Mouse (Mus musculus): ENCODE results near the gene Pou2f1.

Gene Pou2f1

GRCm38 (mm10) chr1:165874645-165875044 is 127.8 kb downstream of the Pou2f1 start:
- no peak for DNase-seq

GRCm38 (mm10) chr1:165868659-165869058 is 133.8 kb downstream of the Pou2f1 start:
- DNase-seq = no peak

- DNase-seq = no peak
These were observed 135.7 kb downstream of the Pou2f1 start for GRCm38 (mm10) chr1:165866630-165867280.

- no peak for DNase-seq
These were observed 137.3 kb downstream of the Pou2f1 start for GRCm38 (mm10) chr1:165864864-165865795.

- DNase-seq = no peak
These were observed 140.4 kb downstream of the Pou2f1 start for GRCm38 (mm10) chr1:165862059-165862458.

GRCm38 (mm10) chr1:165861235-165861609 is 141.3 kb downstream of the Pou2f1 start:
- DNase-seq = no peak

- DNase-seq = no peak
These were observed 141.9 kb downstream of the Pou2f1 start for GRCm38 (mm10) chr1:165860373-165861234.

- DNase-seq = peak; percentile 67
These were observed 144.1 kb downstream of the Pou2f1 start for GRCm38 (mm10) chr1:165858356-165858755.

- DNase-seq = no peak
These were observed 145.2 kb downstream of the Pou2f1 start for GRCm38 (mm10) chr1:165857279-165857678.

GRCm38 (mm10) chr1:165855759-165856545 is 146.5 kb downstream of the Pou2f1 start:
- DNase-seq = no peak

GRCm38 (mm10) chr1:165853729-165854420 is 148.6 kb downstream of the Pou2f1 start:
- peak; percentile 91 for DNase-seq

GRCm38 (mm10) chr1:165853131-165853721 is 149.3 kb downstream of the Pou2f1 start:
- DNase-seq = no peak

GRCm38 (mm10) chr1:165852131-165852530 is 150.3 kb downstream of the Pou2f1 start:
- no peak for DNase-seq

- DNase-seq = no peak
These were observed 152.7 kb downstream of the Pou2f1 start for GRCm38 (mm10) chr1:165849458-165850445.

GRCm38 (mm10) chr1:165848881-165849280 is 153.6 kb downstream of the Pou2f1 start:
- peak; percentile 73 for DNase-seq

- DNase-seq = no peak
These were observed 154.1 kb downstream of the Pou2f1 start for GRCm38 (mm10) chr1:165848417-165848816.

GRCm38 (mm10) chr1:165845366-165845765 is 157.1 kb downstream of the Pou2f1 start:
- peak; percentile 87 for DNase-seq

- peak; percentile 91 for DNase-seq
These were observed 157.5 kb downstream of the Pou2f1 start for GRCm38 (mm10) chr1:165844956-165845355.

- peak; percentile 85 for DNase-seq
These were observed 158.0 kb downstream of the Pou2f1 start for GRCm38 (mm10) chr1:165844466-165844951.

- peak; percentile 82 for DNase-seq
These were observed 158.9 kb downstream of the Pou2f1 start for GRCm38 (mm10) chr1:165843586-165843985.
